Mouse (Mus musculus) thymus, postnatal 4 days (tissue): ENCODE data around the gene Scp2d1.
"Not testable (repeated sequence)": the region's sequence is repeated elsewhere in the genome, so short reads cannot be mapped to it uniquely, and the experiment has no call there.

ENCODE experiments used
- DNase-seq: peaks from one replicate; pipeline ENCODE4 v3.0.0; 2021

Gene Scp2d1

DNA sequence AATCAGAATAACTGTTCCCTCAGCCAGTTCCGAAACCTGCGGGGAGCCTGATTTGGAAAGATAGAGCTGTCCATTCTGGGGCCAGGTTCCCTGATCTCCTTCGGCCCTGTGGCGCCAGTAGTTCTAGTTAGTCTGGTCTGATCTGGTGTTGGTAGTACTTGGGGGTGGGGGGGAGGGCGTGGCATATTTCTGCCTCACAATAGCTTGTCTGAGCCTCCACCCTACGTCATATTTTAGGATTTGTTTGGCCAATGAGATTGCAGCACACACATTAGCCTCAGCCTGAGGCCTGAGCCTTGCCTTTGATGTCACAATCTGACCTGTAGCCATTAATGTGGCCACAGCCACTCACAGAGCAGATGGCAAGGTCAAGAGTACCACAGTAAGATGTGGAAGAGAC lies at the start of gene Scp2d1:
Gene Scp2d1, plus strand, starts transcription at position 301 of the 400 bp plus-strand sequence.
- not testable (repeated sequence) for DNase-seq

DNA sequence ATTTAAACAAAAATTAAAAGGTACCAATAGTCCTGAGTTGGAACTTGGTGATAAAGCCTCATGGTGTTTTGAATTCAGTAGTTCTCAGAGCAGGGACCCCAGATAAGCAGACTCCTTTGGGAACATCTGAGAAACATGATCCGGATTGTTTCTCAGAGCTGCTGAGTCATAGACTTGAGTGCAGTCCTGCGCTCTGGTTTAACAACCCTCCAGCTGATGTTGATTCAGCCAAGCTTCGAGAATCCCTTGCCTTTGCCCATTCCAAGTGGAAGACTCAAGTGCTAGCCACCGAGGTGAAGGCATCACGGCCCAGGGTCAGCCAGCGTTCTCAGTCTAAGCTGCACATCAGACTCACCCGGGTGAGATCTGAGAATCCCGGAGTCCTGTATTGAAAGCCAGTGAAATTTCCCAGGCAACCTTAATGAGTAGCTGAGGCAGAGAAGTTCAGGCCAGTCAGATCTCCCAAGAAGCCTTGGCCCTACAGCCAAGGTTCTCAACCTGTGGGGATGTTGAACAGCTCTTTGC lies 48.8 kb upstream of the Scp2d1 start:
- DNase-seq = no peak

DNA sequence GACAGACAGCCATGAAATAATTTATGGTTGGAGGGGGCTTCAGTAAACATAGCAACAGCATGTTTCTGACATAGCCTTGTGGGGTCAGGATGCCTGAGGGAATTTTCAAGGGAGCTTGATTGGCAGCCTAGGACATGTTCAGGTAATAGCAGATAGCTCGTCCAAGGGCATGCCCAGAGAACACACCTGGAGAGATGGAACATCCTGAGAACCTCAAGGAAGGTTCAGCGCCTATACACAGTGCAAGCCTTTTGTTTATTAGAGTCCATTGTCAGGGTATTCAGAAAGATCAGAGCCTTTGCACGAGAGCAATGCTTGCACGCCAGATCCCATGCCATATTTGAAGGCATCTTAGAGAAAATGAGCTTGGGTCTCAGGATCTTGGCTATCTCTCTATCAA lies 47.8 kb upstream of the Scp2d1 start:
- no peak for DNase-seq

DNA sequence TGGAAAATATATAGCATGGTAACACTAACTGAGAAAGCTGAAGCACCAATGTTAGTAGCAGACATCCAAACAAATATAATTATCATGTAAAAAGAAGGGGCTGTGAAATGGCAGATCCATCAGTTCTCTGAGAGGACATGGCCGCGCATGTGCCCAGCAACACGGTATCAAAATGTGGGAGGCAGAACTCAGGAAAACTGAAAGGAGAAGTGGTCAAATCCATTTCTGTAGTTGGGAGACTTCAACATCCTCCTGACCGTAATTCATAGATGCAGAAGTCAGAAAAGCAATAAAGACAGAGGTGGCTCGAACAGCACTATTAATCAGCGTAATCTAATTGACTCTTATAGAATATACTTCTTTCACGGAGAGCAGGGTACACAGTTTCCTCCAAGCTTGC lies 44.2 kb upstream of the Scp2d1 start:
- no peak for DNase-seq

DNA sequence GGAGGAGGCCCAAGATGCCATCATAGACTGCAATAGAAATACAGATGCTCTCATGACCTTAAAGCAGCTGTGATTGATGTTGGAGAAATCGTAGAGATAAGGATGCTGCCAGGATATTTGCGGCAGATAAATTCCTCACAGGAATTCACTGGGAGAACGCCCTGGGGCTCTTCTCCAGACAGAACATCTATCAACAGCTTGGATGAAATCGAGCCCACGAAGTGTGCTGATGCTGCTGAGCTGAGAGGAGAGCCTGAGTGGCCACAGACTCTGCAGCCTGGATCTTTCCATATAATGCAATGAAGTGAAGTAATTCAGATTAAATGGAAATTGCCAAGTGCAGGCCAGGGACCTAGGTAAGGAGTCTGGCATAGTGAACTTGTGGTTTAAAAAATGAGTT lies 42.7 kb upstream of the Scp2d1 start:
- no peak for DNase-seq

DNA sequence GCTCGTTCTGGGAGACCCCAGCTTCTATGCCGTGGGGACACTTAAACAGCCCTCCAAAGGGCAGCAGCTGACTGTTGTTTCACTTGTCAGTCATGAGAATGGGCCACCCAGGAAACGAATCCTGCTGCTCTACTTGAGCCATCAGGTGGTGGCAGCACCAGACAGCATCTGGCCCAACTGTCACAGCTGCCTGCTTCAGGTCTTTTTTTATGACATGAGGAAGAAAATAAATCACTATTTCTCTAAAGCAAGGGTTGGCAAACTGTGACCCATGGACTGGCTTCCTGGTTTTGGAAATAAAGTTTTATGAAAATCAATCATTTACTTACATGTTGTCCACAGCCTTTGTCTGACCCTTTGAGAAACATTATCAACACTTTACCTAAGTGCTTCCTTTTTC lies 41.6 kb upstream of the Scp2d1 start:
- DNase-seq = no peak

DNA sequence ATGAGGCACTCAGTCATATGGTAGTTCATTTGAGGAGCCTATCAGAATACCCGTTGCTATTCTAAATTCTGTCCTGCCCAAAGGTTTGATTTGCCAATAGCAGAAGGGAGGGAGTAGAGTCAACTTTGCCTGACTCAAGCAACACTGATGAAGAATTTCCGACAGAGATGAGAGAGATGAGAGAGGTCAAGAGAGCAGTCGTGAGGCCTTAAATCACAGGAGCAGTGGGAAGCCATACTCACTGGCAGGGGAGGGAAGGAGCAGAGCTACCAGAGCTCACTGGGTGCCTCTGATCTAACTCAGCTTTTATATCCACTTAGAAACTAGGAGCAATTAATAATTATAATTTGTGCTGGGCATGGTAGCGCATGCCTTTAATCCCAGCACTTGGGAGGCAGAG lies 41.0 kb upstream of the Scp2d1 start:
- no peak for DNase-seq

DNA sequence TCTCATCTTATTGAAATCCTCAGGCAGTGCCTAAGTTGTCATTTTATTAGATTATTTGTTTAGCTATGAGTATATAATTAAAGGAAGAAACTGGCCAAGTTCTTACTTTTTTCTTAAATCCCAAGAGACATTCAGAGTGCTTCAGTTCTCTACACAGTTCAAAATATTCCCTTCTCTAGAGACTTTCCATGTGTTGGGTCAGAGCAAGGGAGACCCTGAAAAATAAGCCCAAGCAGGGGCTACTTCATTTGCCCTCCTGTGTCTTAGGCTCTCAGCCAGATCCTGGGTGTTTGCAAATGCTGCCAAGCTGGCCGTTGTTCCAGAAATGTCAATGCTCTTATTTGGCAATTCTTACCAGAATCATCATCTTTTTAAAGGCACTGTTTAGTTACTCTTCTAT lies 40.3 kb upstream of the Scp2d1 start:
- DNase-seq = no peak

DNA sequence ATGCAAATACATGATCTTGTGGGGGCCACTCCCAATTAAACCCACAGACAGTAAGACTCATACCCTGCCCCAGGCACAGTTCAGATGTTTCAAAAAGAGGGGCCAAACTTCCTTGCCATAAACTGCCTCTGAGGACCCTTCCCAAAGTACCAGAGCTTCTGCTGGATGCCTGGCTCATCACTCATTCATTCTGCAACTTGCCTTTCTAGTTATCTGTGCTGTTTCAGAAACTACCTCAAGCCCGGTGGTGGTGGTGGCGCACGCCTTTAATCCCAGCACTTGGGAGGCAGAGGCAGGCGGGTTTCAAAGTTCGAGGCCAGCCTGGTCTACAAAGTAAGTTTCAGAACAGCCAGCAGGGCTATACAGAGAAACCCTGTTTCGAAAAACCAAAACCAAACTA lies 39.6 kb upstream of the Scp2d1 start:
- DNase-seq = no peak

DNA sequence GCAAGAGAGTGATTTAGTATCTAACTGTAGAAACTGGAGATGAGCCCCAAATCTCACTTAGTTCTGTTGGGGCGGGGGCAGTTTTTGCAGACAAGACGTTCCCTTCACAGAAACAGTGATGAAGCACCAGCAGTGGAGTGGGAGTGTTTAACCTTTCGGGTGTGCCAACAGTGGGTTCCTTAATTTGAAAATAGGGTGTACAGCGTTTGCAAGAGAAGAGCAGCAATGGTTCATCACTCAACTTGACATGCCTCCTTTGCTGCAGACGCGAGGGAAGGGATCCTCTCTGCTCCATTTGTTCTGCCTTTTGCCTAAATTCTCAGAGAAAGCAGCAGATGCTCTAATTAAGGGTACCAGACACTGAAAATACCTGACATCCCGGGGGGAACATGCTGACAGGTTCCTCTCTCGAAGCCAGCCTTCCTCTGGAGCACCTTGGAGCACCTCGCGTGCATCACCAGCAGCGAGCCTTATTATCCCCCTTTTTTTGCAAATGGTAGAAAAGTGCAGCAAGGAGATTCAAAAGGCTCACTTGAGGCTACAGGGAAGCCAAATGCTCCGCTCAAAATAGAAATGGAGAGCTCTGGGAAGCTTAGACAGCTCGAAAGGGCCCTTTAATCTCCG lies 31.7 kb upstream of the Scp2d1 start:
- DNase-seq = no peak

DNA sequence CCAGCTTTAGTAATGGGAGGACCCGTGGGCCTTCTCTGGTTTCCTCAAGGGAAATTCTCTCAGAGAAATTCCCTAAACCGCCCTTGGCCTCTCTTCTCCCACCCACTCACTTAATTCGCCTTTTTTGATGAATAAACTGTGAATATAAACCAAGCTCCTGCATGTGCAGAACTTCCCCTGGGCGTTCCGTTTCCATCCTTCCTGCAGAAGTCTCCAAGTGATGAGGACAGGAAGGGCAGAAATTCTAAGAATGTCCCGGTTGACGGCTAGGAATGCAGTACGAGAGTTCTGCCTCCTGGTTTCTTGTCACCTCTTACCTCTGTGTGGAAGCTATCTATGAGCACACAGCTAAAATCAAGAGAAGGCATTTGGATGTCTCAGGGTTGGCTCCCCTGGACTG lies 25.9 kb upstream of the Scp2d1 start:
- DNase-seq = no peak

DNA sequence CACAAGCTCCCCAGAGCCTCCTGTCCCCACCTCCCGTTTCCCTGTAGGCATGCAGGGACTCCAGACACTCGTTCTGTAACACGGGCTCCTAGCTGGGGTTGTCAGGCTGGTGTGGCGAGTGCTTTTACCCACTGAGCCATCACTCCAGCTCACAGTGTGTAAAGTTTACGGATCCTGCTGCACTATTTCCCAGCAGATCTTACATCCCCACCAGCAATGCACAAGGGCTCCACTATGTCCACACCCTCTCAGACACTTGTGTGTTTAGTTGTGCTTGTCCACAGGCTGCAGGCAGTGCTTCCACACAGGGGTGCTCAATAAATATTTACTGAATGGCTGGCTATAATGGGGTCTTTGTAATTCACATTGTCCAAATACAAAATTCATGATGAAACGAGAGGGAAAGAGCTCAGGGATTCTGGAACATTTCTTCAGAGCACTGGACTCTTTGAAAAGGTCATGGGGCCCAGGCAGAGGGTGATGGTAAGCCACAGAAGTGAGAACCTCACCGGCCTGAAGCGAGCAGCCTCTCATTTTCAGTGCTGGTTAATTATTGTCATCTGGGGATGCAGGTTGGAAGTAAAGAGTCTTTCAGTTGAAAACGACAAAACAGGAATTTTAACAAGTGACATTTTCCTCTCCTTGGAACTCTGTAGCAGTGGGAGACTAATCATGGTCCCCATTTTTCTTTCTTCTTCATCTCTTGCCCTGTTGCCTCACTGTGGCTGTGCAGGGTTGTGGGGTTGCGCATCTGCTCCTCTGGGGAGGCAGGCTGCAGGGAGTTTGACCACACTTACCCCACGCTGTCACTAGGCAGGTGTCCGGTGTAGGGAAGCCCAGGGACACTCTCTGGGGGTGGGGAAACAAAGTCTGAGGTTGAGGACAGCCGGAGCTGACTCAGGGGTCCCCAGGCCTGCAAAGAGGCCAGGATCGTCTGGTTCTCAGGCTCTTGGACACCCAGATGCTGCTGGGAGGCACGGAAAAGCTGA lies 15.4 kb upstream of the Scp2d1 start:
- no peak for DNase-seq

DNA sequence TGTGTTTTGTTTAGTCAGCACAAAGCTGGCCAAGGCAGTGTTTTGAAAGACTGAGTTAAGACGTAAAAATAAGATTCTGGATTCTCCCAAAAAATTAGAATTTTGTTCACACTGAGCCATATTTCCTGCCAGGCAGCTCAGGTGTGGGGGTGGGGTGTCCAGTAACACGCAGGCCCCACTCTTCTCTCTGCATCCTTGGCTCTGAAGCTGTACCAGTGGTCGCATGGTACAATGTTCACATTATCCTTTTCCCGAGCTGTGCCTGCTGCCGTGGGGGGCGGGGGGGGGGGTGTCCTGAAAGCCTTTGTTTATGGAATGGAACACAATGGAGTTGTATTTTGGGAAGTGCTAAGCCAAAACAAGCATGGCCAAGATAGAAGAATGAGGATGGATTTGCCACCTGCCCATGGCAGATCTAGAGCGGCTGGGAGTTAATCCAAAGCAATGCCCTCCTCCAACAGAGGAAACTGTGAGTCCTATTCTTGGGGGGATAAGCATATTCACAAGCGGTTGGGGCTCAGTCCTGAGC lies 5.1 kb downstream of the Scp2d1 start:
- no peak for DNase-seq

DNA sequence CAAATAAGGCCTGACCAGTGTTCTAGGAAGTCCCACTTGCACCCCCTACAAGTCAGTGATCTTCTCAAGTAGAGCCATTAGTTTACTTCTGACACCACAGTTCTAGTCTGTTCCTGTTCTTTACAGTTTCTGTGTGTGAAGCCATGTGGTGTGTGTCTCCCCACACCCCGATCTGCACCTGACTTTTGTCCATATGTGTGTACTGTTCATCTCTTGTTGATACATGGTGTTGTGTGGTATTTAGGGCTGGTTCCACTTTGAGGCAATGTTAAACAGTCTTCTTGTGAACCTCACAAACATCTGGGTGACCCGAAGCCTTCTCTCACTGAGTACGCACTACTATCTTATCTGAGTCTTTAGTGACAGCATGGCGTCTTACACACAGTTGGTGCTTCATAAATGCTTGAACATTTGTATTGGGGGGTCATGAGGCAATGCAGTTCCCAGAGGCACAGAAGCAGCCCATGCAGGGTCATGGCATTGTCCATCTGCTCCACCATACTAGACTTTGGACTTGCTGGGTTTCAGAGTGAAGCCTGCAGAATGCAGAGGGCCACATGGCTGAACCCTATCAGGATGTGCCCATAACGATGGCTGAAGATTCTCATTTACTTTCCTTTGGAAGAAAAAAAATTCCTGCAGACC lies 13.3 kb downstream of the Scp2d1 start:
- no peak for DNase-seq

DNA sequence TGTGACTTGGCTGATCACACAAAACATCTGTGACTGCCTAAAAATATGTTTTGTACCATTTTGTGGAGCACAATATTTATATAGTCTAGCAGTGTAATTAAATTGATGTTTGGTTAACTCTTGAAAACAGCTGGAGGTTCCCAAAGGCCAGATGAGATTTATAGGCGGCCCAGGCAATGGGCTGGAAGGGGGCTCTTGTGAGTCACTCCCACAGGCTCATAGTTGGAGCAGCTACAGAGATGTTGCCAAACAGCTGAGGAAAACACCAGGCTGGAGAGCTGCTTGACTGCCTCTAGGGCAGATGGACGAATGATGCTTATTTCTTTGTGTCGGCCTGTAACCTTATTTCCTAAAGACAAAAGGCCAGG lies 13.8 kb downstream of the Scp2d1 start:
- DNase-seq = no peak

DNA sequence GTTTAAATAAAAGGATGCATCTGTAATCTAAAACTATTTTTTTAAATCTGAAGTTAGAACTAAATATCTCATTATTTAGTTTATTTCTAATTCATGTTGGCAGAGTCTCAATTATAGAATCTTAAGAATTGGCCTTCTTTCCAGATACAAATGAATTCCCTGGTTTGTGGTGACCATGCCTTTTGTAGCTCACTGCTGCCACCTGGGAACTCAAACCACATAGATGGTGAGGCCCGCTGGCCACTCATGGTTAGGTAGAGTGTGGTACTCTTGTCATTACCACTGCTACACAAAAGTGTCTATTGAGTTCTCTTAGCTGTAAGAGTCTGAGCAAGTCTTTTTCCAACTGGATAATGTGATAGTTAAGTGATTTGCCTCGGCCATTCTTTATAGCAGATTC lies 45.4 kb downstream of the Scp2d1 start:
- no peak for DNase-seq
